ENCODE assay signal across 1 mouse cellular context in the genomic region with DNA sequence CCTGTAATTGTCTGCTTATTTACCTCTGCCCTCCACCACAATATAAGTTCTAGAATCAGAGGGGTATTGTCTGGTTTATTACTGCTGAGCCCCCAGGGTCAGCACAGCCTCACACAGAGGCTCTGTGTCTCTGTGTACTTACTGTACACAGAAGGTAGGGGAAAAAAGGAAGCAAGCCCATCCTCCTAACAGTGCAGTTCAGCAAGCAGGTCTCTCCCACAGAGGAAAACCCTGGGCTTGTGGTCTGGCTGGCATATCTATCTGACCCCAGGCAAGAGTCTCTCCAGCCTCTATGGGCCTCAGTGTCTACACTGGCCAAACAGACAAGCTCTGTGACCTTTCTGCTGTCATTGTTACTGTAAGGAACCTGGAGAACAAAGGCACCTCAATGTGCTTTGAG.
TF ChIP-seq lines count a peak whose summit lies in the region.

No protein-coding gene starts in this region.

TF ChIP-seq in MEL, 35 proteins besides CTCF, POLR2A, EP300 and RAD21:
- TF ChIP-seq NRF1 (IDR thresholded peaks at IDR 0.05; ENCODE audit: insufficient read depth, low read depth, low read length, poor library complexity, severe bottlenecking) = no peak
- TF ChIP-seq TAL1 (IDR thresholded peaks at IDR 0.05; ENCODE audit: low read length) = peak; percentile 35; the same call in 1 of the 2 replicates
